Mouse (Mus musculus) lung, postnatal 0 days (tissue): ENCODE measurements around the gene Hps3. TPM values are rescaled to one million over a fixed set of nuclear protein-coding genes. Genes with fewer than 3 reads are reported as not detected.

Experiments used
- ATAC-seq: fragments of 200-750 bp; cut with Nextera tagmentation; 2 replicates; pipeline ENCODE4 v1.8.0; 2017; ENCODE audit warnings: moderate library complexity
- DNase-seq: peaks from one replicate; pipeline ENCODE4 v3.0.0-alpha.2; 2016; ENCODE audit warnings: low spot score
- H3K27ac ChIP-seq: fragments of 300-500 bp; sonication (generic); 2 replicates; pipeline ENCODE4 v1.5.1; 2014; ENCODE audit warnings: antibody characterized with exemption, mild to moderate bottlenecking, low read length, mixed read lengths
- H3K27me3 ChIP-seq: fragments of 300-500 bp; sonication (generic); replicated peaks from 2 replicates; pipeline ENCODE4 v1.6.1; 2014; ENCODE audit warnings: low read length, mixed read lengths; ENCODE audit not compliant: insufficient read depth
- H3K36me3 ChIP-seq: fragments of 300-500 bp; sonication (generic); 2 replicates; pipeline ENCODE4 v1.6.1; 2014; ENCODE audit warnings: low read length, mixed read lengths; ENCODE audit not compliant: insufficient read depth
- H3K4me1 ChIP-seq: fragments of 300-500 bp; sonication (generic); 2 replicates; pipeline ENCODE4 v1.6.1; 2014; ENCODE audit warnings: antibody characterized with exemption, low read depth, low read length, mixed read lengths; ENCODE audit not compliant: insufficient read depth
- H3K4me2 ChIP-seq: fragments of 300-500 bp; sonication (generic); replicated peaks from 2 replicates; pipeline ENCODE4 v1.6.1; 2014; ENCODE audit warnings: low read depth, mild to moderate bottlenecking, low read length, moderate library complexity, mixed read lengths
- H3K4me3 ChIP-seq: fragments of 300-500 bp; sonication (generic); 2 replicates; pipeline ENCODE4 v1.5.1; 2014; ENCODE audit warnings: low read depth, low read length
- H3K9ac ChIP-seq: fragments of 300-500 bp; sonication (generic); replicated peaks from 2 replicates; pipeline ENCODE4 v1.6.1; 2014; ENCODE audit warnings: low read depth, mild to moderate bottlenecking
- H3K9me3 ChIP-seq: fragments of 300-500 bp; sonication (generic); 2 replicates; pipeline ENCODE4 v1.6.1; 2016; ENCODE audit warnings: low read length, mixed read lengths
- CTCF ChIP-seq: IDR thresholded peaks from 2 replicates; pipeline ENCODE4 v1.5.1; 2016; ENCODE audit warnings: antibody characterized with exemption, mild to moderate bottlenecking
- EP300 ChIP-seq: IDR thresholded peaks from 2 replicates; pipeline ENCODE4 v1.6.1; 2016; ENCODE audit warnings: antibody characterized with exemption, mild to moderate bottlenecking, control low read depth
- WGBS: fragments of 180-500 bp; shearing (Covaris S2); extraction: QIAGEN DNeasy Blood & Tissue Kit; methylation state at CpG from one replicate; pipeline ENCODE4 v1.1.7; 2014; 5-methylcytosine and 5-hydroxymethylcytosine counted together
- polyA plus RNA-seq: library from polyadenylated mRNA; unstranded; fragments of >200 nt; fragmentation: Nextera tagmentation; extraction: Ambion mirVana; gene quantifications from 2 replicates; pipeline ENCODE4 v1.2.1, GENCODE M21; 2015

Gene Hps3
- polyA plus RNA-seq, 1 experiment from 2014 or later = 10.1 TPM

- H3K27me3 ChIP-seq = no peaks in the 10 kb centered on the region
- DNase-seq (peak; percentile 19), ATAC-seq (no peak)
- no peaks in the 10 kb centered on the region for H3K9me3 ChIP-seq
- H3K36me3 ChIP-seq = no peaks in the 10 kb centered on the region
- H3K9ac ChIP-seq = no peak overlapping the region
- TF ChIP-seq CTCF (no peak), EP300 (no peak)
- H3K27ac ChIP-seq = no peak overlapping the region
- no peaks in the 10 kb centered on the region for H3K4me1 ChIP-seq
- no peak overlapping the region for H3K4me3 ChIP-seq
- H3K4me2 ChIP-seq = no peak overlapping the region
- WGBS = 60% methylated on average over 3 of the region's 3 CpGs
These were observed 45.1 kb downstream of the Hps3 start for GRCm38 (mm10) chr3:19990031-19990430.

GRCm38 (mm10) chr3:19986123-19986522 is 49.0 kb downstream of the Hps3 start:
- no peaks in the 10 kb centered on the region for H3K9me3 ChIP-seq
- no peaks in the 10 kb centered on the region for H3K27me3 ChIP-seq
- DNase-seq (no peak), ATAC-seq (no peak)
- no peak for TF ChIP-seq CTCF
- TF ChIP-seq EP300 = no peak
- H3K4me1 ChIP-seq = no peaks in the 10 kb centered on the region
- H3K36me3 ChIP-seq = no peaks in the 10 kb centered on the region
- WGBS = 23% methylated on average over 3 of the region's 3 CpGs
- no peak overlapping the region for H3K4me2 ChIP-seq
- H3K27ac ChIP-seq = no peak overlapping the region
- H3K9ac ChIP-seq = no peak overlapping the region
- no peak overlapping the region for H3K4me3 ChIP-seq

GRCm38 (mm10) chr3:19982846-19983245 is 52.3 kb downstream of the Hps3 start:
- ATAC-seq = no peak
- TF ChIP-seq EP300 = no peak
- TF ChIP-seq CTCF = no peak
- Histone ChIP-seq H3K4me1 (no peaks in the 10 kb centered on the region), H3K4me3 (no peak overlapping the region), H3K36me3 (no peaks in the 10 kb centered on the region), H3K4me2 (no peak overlapping the region), H3K27ac (no peak overlapping the region), H3K27me3 (no peaks in the 10 kb centered on the region), H3K9ac (no peak overlapping the region), H3K9me3 (no peaks in the 10 kb centered on the region)
- no peak for DNase-seq

GRCm38 (mm10) chr3:19981156-19981555 is 54.0 kb downstream of the Hps3 start:
- Histone ChIP-seq H3K4me2 (no peak overlapping the region), H3K9ac (no peak overlapping the region), H3K4me3 (no peak overlapping the region), H3K9me3 (no peaks in the 10 kb centered on the region), H3K27me3 (no peaks in the 10 kb centered on the region), H3K36me3 (no peaks in the 10 kb centered on the region), H3K4me1 (no peaks in the 10 kb centered on the region), H3K27ac (no peak overlapping the region)
- TF ChIP-seq CTCF (no peak), EP300 (no peak)
- WGBS = 67% methylated on average over 2 of the region's 2 CpGs
- DNase-seq (no peak), ATAC-seq (no peak)

- Histone ChIP-seq H3K9ac (no peak overlapping the region), H3K4me1 (no peaks in the 10 kb centered on the region), H3K9me3 (no peaks in the 10 kb centered on the region), H3K4me3 (no peak overlapping the region), H3K4me2 (no peak overlapping the region), H3K27ac (no peak overlapping the region), H3K36me3 (no peaks in the 10 kb centered on the region), H3K27me3 (no peaks in the 10 kb centered on the region)
- DNase-seq = peak; percentile 26
- 36% methylated on average over 4 of the region's 4 CpGs for WGBS
- peak; percentile 23; the same call in 1 of the 2 replicates for ATAC-seq
- no peak for TF ChIP-seq EP300
- no peak for TF ChIP-seq CTCF
These were observed 56.6 kb downstream of the Hps3 start for GRCm38 (mm10) chr3:19978474-19978873.

GRCm38 (mm10) chr3:19966072-19966471 is 69.0 kb downstream of the Hps3 start:
- WGBS = 82% methylated on average over 4 of the region's 4 CpGs
- Histone ChIP-seq H3K4me3 (no peak overlapping the region), H3K27ac (no peak overlapping the region), H3K9ac (no peak overlapping the region), H3K27me3 (no peaks in the 10 kb centered on the region), H3K4me2 (no peak overlapping the region), H3K4me1 (no peaks in the 10 kb centered on the region), H3K36me3 (no peaks in the 10 kb centered on the region), H3K9me3 (no peaks in the 10 kb centered on the region)
- no peak for ATAC-seq
- TF ChIP-seq CTCF (no peak), EP300 (no peak)
- no peak for DNase-seq

- Histone ChIP-seq H3K27ac (no peak overlapping the region), H3K4me2 (no peak overlapping the region), H3K9ac (no peak overlapping the region), H3K4me3 (no peak overlapping the region), H3K9me3 (no peaks in the 10 kb centered on the region), H3K27me3 (no peaks in the 10 kb centered on the region), H3K4me1 (no peaks in the 10 kb centered on the region), H3K36me3 (no peaks in the 10 kb centered on the region)
- 76% methylated on average over 5 of the region's 5 CpGs for WGBS
- no peak for DNase-seq
- no peak for TF ChIP-seq EP300
- no peak for TF ChIP-seq CTCF
- ATAC-seq = no peak
These were observed 69.9 kb downstream of the Hps3 start for GRCm38 (mm10) chr3:19965239-19965638.
